Mouse (Mus musculus): Measurements from ENCODE around the gene Mlkl. TPM values are rescaled to one million over a fixed set of nuclear protein-coding genes. Genes with fewer than 3 reads are reported as not detected.

Mlkl gene
- polyA plus RNA-seq, 1 experiment from 2014 or later, result 2.6 TPM

DNA sequence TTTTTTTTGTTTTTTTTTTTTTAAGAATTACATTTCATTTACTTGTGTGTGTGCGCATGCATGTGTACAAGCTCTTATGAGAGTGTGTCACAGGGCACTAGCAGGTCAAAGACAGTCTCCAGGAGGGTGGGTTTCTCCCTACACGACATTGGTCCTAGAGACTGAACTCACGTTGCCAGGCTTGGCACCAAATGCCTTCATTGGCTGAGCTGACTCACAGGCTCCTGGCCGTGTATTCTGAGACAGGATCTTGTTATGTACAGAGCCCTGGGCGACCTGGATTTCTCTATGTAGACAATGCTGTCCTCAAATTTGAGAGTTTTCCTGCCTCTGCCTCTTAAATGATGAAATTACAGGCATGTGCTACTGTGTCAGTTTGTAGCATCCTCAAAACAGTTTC lies 22.0 kb upstream of the Mlkl start:
- no peaks in the 10 kb centered on the region for H3K9me3 ChIP-seq (replicated peaks; ENCODE audit: control insufficient read depth, low read length)
- WGBS, result 69% methylated on average over 5 of the region's 5 CpGs
- H3K4me2 ChIP-seq (ENCODE audit: low read depth, low read length), result no peak overlapping the region
- no peaks in the 10 kb centered on the region for H3K4me1 ChIP-seq (ENCODE audit: control insufficient read depth, insufficient read depth, low read length)
- H3K4me3 ChIP-seq (replicated peaks; ENCODE audit: low read length), result no peak overlapping the region
- no peak overlapping the region for H3K9ac ChIP-seq (ENCODE audit: low read length)
- H3K36me3 ChIP-seq (ENCODE audit: control insufficient read depth, insufficient read depth, low read length), result no peaks in the 10 kb centered on the region
- no peak for ATAC-seq (ENCODE audit: insufficient read depth, low FRiP score)
- no peak overlapping the region for H3K27ac ChIP-seq (ENCODE audit: low read length)
- H3K27me3 ChIP-seq (ENCODE audit: control insufficient read depth, insufficient read depth, low read length), result no peaks in the 10 kb centered on the region

- Histone ChIP-seq H3K4me2 (ENCODE audit: low read depth, low read length) (no peak overlapping the region), H3K9ac (ENCODE audit: low read length) (no peak overlapping the region), H3K4me3 (replicated peaks; ENCODE audit: low read length) (no peak overlapping the region), H3K36me3 (ENCODE audit: control insufficient read depth, insufficient read depth, low read length) (no peaks in the 10 kb centered on the region), H3K4me1 (ENCODE audit: control insufficient read depth, insufficient read depth, low read length) (no peaks in the 10 kb centered on the region), H3K27me3 (ENCODE audit: control insufficient read depth, insufficient read depth, low read length) (no peaks in the 10 kb centered on the region), H3K27ac (ENCODE audit: low read length) (no peak overlapping the region), H3K9me3 (replicated peaks; ENCODE audit: control insufficient read depth, low read length) (no peaks in the 10 kb centered on the region)
- 43% methylated on average over 1 of the region's 1 CpGs for WGBS
- no peak for ATAC-seq (ENCODE audit: insufficient read depth, low FRiP score)
Measured at GRCm38 (mm10) chr8:111358905-111359304, 20.9 kb upstream of the Mlkl start.

GRCm38 (mm10) chr8:111357433-111357832 lies 19.5 kb upstream of the Mlkl start:
- H3K9ac ChIP-seq (ENCODE audit: low read length), result no peak overlapping the region
- H3K4me1 ChIP-seq (ENCODE audit: control insufficient read depth, insufficient read depth, low read length), result no peaks in the 10 kb centered on the region
- no peak for ATAC-seq (ENCODE audit: insufficient read depth, low FRiP score)
- H3K9me3 ChIP-seq (replicated peaks; ENCODE audit: control insufficient read depth, low read length), result no peaks in the 10 kb centered on the region
- no peaks in the 10 kb centered on the region for H3K27me3 ChIP-seq (ENCODE audit: control insufficient read depth, insufficient read depth, low read length)
- H3K36me3 ChIP-seq (ENCODE audit: control insufficient read depth, insufficient read depth, low read length), result no peaks in the 10 kb centered on the region
- H3K4me3 ChIP-seq (replicated peaks; ENCODE audit: low read length), result no peak overlapping the region
- H3K27ac ChIP-seq (ENCODE audit: low read length), result no peak overlapping the region
- 87% methylated on average over 4 of the region's 4 CpGs for WGBS
- H3K4me2 ChIP-seq (ENCODE audit: low read depth, low read length), result no peak overlapping the region

GRCm38 (mm10) chr8:111353497-111353896 lies 15.5 kb upstream of the Mlkl start:
- no peak overlapping the region for H3K9ac ChIP-seq (ENCODE audit: low read length)
- no peaks in the 10 kb centered on the region for H3K27me3 ChIP-seq (ENCODE audit: control insufficient read depth, insufficient read depth, low read length)
- H3K4me3 ChIP-seq (replicated peaks; ENCODE audit: low read length), result no peak overlapping the region
- 85% methylated on average over 9 of the region's 9 CpGs for WGBS
- no peak for ATAC-seq (ENCODE audit: insufficient read depth, low FRiP score)
- H3K4me1 ChIP-seq (ENCODE audit: control insufficient read depth, insufficient read depth, low read length), result no peaks in the 10 kb centered on the region
- no peak overlapping the region for H3K27ac ChIP-seq (ENCODE audit: low read length)
- H3K36me3 ChIP-seq (ENCODE audit: control insufficient read depth, insufficient read depth, low read length), result no peaks in the 10 kb centered on the region
- no peaks in the 10 kb centered on the region for H3K9me3 ChIP-seq (replicated peaks; ENCODE audit: control insufficient read depth, low read length)
- H3K4me2 ChIP-seq (ENCODE audit: low read depth, low read length), result no peak overlapping the region

GRCm38 (mm10) chr8:111352289-111352688 lies 14.3 kb upstream of the Mlkl start:
- Histone ChIP-seq H3K36me3 (ENCODE audit: control insufficient read depth, insufficient read depth, low read length) (no peaks in the 10 kb centered on the region), H3K4me2 (ENCODE audit: low read depth, low read length) (no peak overlapping the region), H3K27ac (ENCODE audit: low read length) (no peak overlapping the region), H3K4me1 (ENCODE audit: control insufficient read depth, insufficient read depth, low read length) (no peaks in the 10 kb centered on the region), H3K4me3 (replicated peaks; ENCODE audit: low read length) (no peak overlapping the region), H3K9ac (ENCODE audit: low read length) (no peak overlapping the region), H3K27me3 (ENCODE audit: control insufficient read depth, insufficient read depth, low read length) (no peaks in the 10 kb centered on the region), H3K9me3 (replicated peaks; ENCODE audit: control insufficient read depth, low read length) (no peaks in the 10 kb centered on the region)
- ATAC-seq (ENCODE audit: insufficient read depth, low FRiP score), result no peak
- WGBS, result 79% methylated on average over 5 of the region's 5 CpGs

GRCm38 (mm10) chr8:111350577-111350976 lies 12.6 kb upstream of the Mlkl start:
- H3K4me2 ChIP-seq (ENCODE audit: low read depth, low read length), result no peak overlapping the region
- H3K4me3 ChIP-seq (replicated peaks; ENCODE audit: low read length), result no peak overlapping the region
- no peaks in the 10 kb centered on the region for H3K4me1 ChIP-seq (ENCODE audit: control insufficient read depth, insufficient read depth, low read length)
- no peak overlapping the region for H3K9ac ChIP-seq (ENCODE audit: low read length)
- H3K36me3 ChIP-seq (ENCODE audit: control insufficient read depth, insufficient read depth, low read length), result no peaks in the 10 kb centered on the region
- H3K27me3 ChIP-seq (ENCODE audit: control insufficient read depth, insufficient read depth, low read length), result no peaks in the 10 kb centered on the region
- WGBS, result 82% methylated on average over 6 of the region's 6 CpGs
- no peak overlapping the region for H3K27ac ChIP-seq (ENCODE audit: low read length)
- H3K9me3 ChIP-seq (replicated peaks; ENCODE audit: control insufficient read depth, low read length), result no peaks in the 10 kb centered on the region
- no peak for ATAC-seq (ENCODE audit: insufficient read depth, low FRiP score)

GRCm38 (mm10) chr8:111343225-111343624 lies 5.2 kb upstream of the Mlkl start:
- Histone ChIP-seq H3K9me3 (replicated peaks; ENCODE audit: control insufficient read depth, low read length) (no peaks in the 10 kb centered on the region), H3K27ac (ENCODE audit: low read length) (no peak overlapping the region), H3K27me3 (ENCODE audit: control insufficient read depth, insufficient read depth, low read length) (no peaks in the 10 kb centered on the region), H3K4me1 (ENCODE audit: control insufficient read depth, insufficient read depth, low read length) (no peaks in the 10 kb centered on the region), H3K4me3 (replicated peaks; ENCODE audit: low read length) (no peak overlapping the region), H3K9ac (ENCODE audit: low read length) (no peak overlapping the region), H3K36me3 (ENCODE audit: control insufficient read depth, insufficient read depth, low read length) (no peaks in the 10 kb centered on the region), H3K4me2 (ENCODE audit: low read depth, low read length) (no peak overlapping the region)
- peak; percentile 71; the same call in 1 of the 2 replicates for ATAC-seq (ENCODE audit: insufficient read depth, low FRiP score)
- WGBS, result 11% methylated on average over 5 of the region's 5 CpGs

GRCm38 (mm10) chr8:111340186-111340585 lies 2.2 kb upstream of the Mlkl start:
- no peak for ATAC-seq (ENCODE audit: insufficient read depth, low FRiP score)
- no peak overlapping the region for H3K27ac ChIP-seq (ENCODE audit: low read length)
- H3K27me3 ChIP-seq (ENCODE audit: control insufficient read depth, insufficient read depth, low read length), result no peaks in the 10 kb centered on the region
- no peak overlapping the region for H3K4me2 ChIP-seq (ENCODE audit: low read depth, low read length)
- no peaks in the 10 kb centered on the region for H3K9me3 ChIP-seq (replicated peaks; ENCODE audit: control insufficient read depth, low read length)
- WGBS, result 63% methylated on average over 3 of the region's 3 CpGs
- no peak overlapping the region for H3K9ac ChIP-seq (ENCODE audit: low read length)
- H3K4me3 ChIP-seq (replicated peaks; ENCODE audit: low read length), result no peak overlapping the region
- peaks cover 5% of the 10 kb centered on the region; the same call in 1 of the 2 replicates for H3K4me1 ChIP-seq (ENCODE audit: control insufficient read depth, insufficient read depth, low read length)
- no peaks in the 10 kb centered on the region for H3K36me3 ChIP-seq (ENCODE audit: control insufficient read depth, insufficient read depth, low read length)

- no peak for ATAC-seq (ENCODE audit: insufficient read depth, low FRiP score)
- H3K4me3 ChIP-seq (replicated peaks; ENCODE audit: low read length), result peak overlapping the region; percentile 60
- H3K27me3 ChIP-seq (ENCODE audit: control insufficient read depth, insufficient read depth, low read length), result no peaks in the 10 kb centered on the region
- WGBS, result 39% methylated on average over 12 of the region's 12 CpGs
- no peak overlapping the region for H3K27ac ChIP-seq (ENCODE audit: low read length)
- H3K4me1 ChIP-seq (ENCODE audit: control insufficient read depth, insufficient read depth, low read length), result peaks cover 5% of the 10 kb centered on the region; the same call in 1 of the 2 replicates
- no peaks in the 10 kb centered on the region for H3K9me3 ChIP-seq (replicated peaks; ENCODE audit: control insufficient read depth, low read length)
- no peaks in the 10 kb centered on the region for H3K36me3 ChIP-seq (ENCODE audit: control insufficient read depth, insufficient read depth, low read length)
- peak overlapping the region; percentile 96 for H3K4me2 ChIP-seq (ENCODE audit: low read depth, low read length)
- H3K9ac ChIP-seq (ENCODE audit: low read length), result no peak overlapping the region
Measured at GRCm38 (mm10) chr8:111338370-111339208, 612 bp upstream of the Mlkl start.
